Mouse (Mus musculus) activated CD4-positive, CD25-positive, alpha-beta regulatory T cell, adult 4 months (primary cell): ENCODE data around the gene Catsper4. TPM values are rescaled to one million over a fixed set of nuclear protein-coding genes. Genes with fewer than 3 reads are reported as not detected.

ENCODE experiments used
- ATAC-seq: one replicate; pipeline ENCODE4 v1.8.0; 2017
- polyA plus RNA-seq, 2 experiments: library from polyadenylated mRNA; unstranded; fragments of 100-300 nt; shearing (Covaris generic); gene quantifications; one replicate each; pipeline ENCODE4 v1.2.1; 2017

The Catsper4 gene
- polyA plus RNA-seq, 2 experiments from 2014 or later, result not detected

DNA sequence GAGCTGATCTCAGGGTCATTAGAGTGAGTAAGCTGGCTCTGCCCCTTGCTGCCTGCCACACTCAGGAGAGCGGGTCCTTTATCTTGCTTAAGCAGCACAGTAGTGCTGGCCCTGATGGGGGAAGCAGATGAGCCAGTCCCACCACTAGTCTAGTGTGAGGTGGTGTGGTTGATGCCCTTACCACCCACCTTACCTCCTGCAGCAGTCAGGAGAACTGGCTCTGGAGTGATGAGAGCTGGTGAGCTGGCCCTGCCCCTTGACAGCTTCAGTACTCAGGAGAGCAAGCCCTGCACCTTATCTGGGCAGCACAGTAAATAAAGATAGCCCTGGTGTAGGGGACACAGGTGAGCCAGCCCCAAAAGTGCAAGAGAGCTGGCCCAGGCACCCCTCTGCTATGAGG lies 46.1 kb downstream of the Catsper4 start:
- no peak for ATAC-seq

DNA sequence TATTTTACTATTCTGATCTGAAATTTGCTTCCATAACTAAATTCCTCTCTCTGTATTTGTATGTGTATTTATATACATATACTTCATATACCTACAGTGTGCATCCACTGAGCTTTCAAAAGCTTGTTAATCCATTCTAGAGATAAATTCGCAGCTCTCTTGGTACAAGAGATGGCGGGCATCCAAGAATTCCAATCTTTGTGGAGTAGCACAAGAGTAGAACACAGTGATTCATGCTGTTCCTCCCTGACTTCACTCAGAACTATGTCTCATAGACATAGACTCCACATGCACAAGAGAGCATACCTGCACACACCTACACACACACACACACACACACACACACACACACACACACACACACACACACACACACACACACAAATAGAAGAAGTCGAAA lies 54.8 kb downstream of the Catsper4 start:
- no peak for ATAC-seq

DNA sequence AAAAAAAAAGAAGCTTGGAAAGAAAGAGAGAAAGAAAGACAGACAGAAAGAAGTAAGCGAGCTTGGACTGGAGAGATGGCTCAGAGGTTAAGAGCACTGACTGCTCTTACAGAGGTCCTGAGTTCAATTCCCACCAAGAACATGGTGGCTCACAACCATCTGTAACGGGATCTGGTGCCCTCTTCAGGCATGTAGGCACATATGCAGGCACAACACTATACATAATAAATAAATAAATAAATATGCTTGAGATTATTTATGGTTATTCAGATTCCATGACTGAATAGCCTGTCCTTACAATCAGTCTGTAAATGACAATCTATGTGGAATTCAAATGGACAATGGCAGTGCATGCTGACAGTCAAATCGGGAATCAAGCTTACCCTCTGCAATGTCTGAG lies 60.3 kb downstream of the Catsper4 start:
- no peak for ATAC-seq

- no peak for ATAC-seq
Observed at GRCm38 (mm10) chr4:134165548-134166465, 61.4 kb downstream of the Catsper4 start.

DNA sequence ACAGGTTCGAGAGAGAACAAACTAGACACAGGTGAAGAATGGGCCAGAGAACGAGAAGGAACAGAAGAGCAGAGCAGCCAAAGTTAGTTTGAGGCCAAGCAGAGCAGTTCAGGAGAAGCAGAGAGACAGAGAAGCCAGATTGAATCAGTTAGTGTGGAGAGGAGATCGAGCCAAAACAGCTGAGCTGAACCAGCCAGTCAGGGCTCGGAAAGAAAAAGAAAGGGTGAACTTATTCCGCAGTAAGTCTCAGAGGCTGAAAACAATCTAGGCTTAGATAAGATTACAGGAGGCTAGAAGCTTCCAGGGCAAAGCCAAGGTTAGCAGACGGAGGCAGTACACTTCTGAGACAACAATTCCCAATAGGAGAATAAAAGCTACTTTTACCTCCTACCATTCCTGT lies 62.2 kb downstream of the Catsper4 start:
- no peak for ATAC-seq

- ATAC-seq, result no peak
Observed at GRCm38 (mm10) chr4:134164591-134164990, 62.6 kb downstream of the Catsper4 start.

Other genes with a start within 250 kb of the Catsper4 start
- 10 to 100 TPM; 16.7 to 20.0 TPM for gene Dhdds, start 226.5 kb downstream of the Catsper4 start, polyA plus RNA-seq
- gene Lin28a, start 208.5 kb downstream of the Catsper4 start, polyA plus RNA-seq, result not detected
- under 1 TPM; 0.33 to 0.37 TPM for gene Zfp683, start 173.5 kb downstream of the Catsper4 start, polyA plus RNA-seq
- gene Crybg2, start 166.6 kb downstream of the Catsper4 start, polyA plus RNA-seq, result 10 to 100 TPM; 15.7 to 20.2 TPM
- gene Cd52, start 132.3 kb downstream of the Catsper4 start, polyA plus RNA-seq, result 1,000 to 10,000 TPM; 3,607 to 4,442 TPM
- gene Ubxn11, start 124.8 kb downstream of the Catsper4 start, polyA plus RNA-seq, result 10 to 100 TPM; 33.7 to 34.2 TPM
- 1,000 to 10,000 TPM; 1,097 to 1,279 TPM for gene Sh3bgrl3, start 98.6 kb downstream of the Catsper4 start, polyA plus RNA-seq
- 100 to 1,000 TPM in 1 of 2 experiments, 10 to 100 TPM in 1; 63.2 to 139 TPM for gene Cep85, start 40.3 kb downstream of the Catsper4 start, polyA plus RNA-seq
- gene Gm7534, start 24.4 kb downstream of the Catsper4 start, polyA plus RNA-seq, result under 1 TPM in 1 of 2 experiments, not detected in 1; 0.15 TPM
- gene Cnksr1, start 11.0 kb upstream of the Catsper4 start, polyA plus RNA-seq, result not detected
- gene E130218I03Rik, start 16.3 kb upstream of the Catsper4 start, polyA plus RNA-seq, result 1 to 10 TPM in 1 of 2 experiments, under 1 TPM in 1; 0.37 to 6.4 TPM
- 1 to 10 TPM; 5.1 to 6.4 TPM for gene Zfp593, start 18.2 kb upstream of the Catsper4 start, polyA plus RNA-seq
- gene Gm30191, start 19.6 kb upstream of the Catsper4 start, polyA plus RNA-seq, result not detected
- gene Grrp1, start 26.7 kb upstream of the Catsper4 start, polyA plus RNA-seq, result not detected
- 10 to 100 TPM; 17.2 to 19.1 TPM for gene Pdik1l, start 60.5 kb upstream of the Catsper4 start, polyA plus RNA-seq
- not detected for gene Trim63, start 87.7 kb upstream of the Catsper4 start, polyA plus RNA-seq
- gene Slc30a2, start 115.8 kb upstream of the Catsper4 start, polyA plus RNA-seq, result under 1 TPM; 0.24 to 0.85 TPM
- 1 to 10 TPM in 1 of 2 experiments, under 1 TPM in 1; 0.16 to 1.4 TPM for gene Extl1, start 156.5 kb upstream of the Catsper4 start, polyA plus RNA-seq
- under 1 TPM; 0.70 to 0.90 TPM for gene Pafah2, start 168.9 kb upstream of the Catsper4 start, polyA plus RNA-seq
- 100 to 1,000 TPM; 262 to 341 TPM for gene Stmn1, start 240.9 kb upstream of the Catsper4 start, polyA plus RNA-seq